Mouse (Mus musculus) heart, embryonic 13.5 days (tissue): ENCODE data around the gene Foxr1. TPM values are rescaled to one million over a fixed set of nuclear protein-coding genes. Genes with fewer than 3 reads are reported as not detected.
A peak's percentile ranks its signal among the peaks of the same experiment; 100 is the strongest.

ENCODE experiments used
- ATAC-seq: fragments of 200-750 bp; cut with Nextera tagmentation; 2 replicates; pipeline ENCODE4 v1.8.0; 2017; ENCODE audit warnings: moderate TSS enrichment; ENCODE audit not compliant: insufficient number of reproducible peaks, low FRiP score, low TSS enrichment; ENCODE audit errors: extremely low read depth
- H3K27ac ChIP-seq: fragments of 300-500 bp; sonication (generic); replicated peaks from 2 replicates; pipeline ENCODE4 v1.5.1; 2015; ENCODE audit warnings: moderate library complexity, mild to moderate bottlenecking, inconsistent platforms
- H3K27me3 ChIP-seq: fragments of 300-500 bp; sonication (generic); replicated peaks from 2 replicates; pipeline ENCODE4 v1.6.1; 2015; ENCODE audit warnings: mild to moderate bottlenecking, inconsistent platforms
- H3K36me3 ChIP-seq: fragments of 300-500 bp; sonication (generic); 2 replicates; pipeline ENCODE4 v1.6.1; 2015; ENCODE audit warnings: mild to moderate bottlenecking, inconsistent platforms
- H3K4me1 ChIP-seq: fragments of 300-500 bp; sonication (generic); 2 replicates; pipeline ENCODE4 v1.6.1; 2015; ENCODE audit warnings: inconsistent platforms
- H3K4me2 ChIP-seq: fragments of 300-500 bp; sonication (generic); 2 replicates; pipeline ENCODE4 v1.6.1; 2015; ENCODE audit warnings: inconsistent platforms, mild to moderate bottlenecking, moderate library complexity
- H3K4me3 ChIP-seq: fragments of 300-500 bp; sonication (generic); 2 replicates; pipeline ENCODE4 v1.5.1; 2015; ENCODE audit warnings: moderate library complexity, mild to moderate bottlenecking, inconsistent platforms
- H3K9ac ChIP-seq: fragments of 300-500 bp; sonication (generic); 2 replicates; pipeline ENCODE4 v1.6.1; 2015; ENCODE audit warnings: inconsistent platforms, mild to moderate bottlenecking, moderate library complexity
- H3K9me3 ChIP-seq: fragments of 300-500 bp; sonication (generic); 2 replicates; pipeline ENCODE4 v1.6.1; 2016; ENCODE audit warnings: inconsistent platforms
- WGBS: fragments of 180-500 bp; shearing (Covaris S2); methylation state at CpG from one replicate; pipeline ENCODE4 v1.1.7; 2015; ENCODE audit warnings: mixed read lengths; 5-methylcytosine and 5-hydroxymethylcytosine counted together
- polyA plus RNA-seq: library from polyadenylated mRNA; unstranded; fragments of >200 nt; fragmentation: Nextera tagmentation; extraction: Ambion mirVana; gene quantifications from 2 replicates; pipeline ENCODE4 v1.2.1, GENCODE M21; 2015

The Foxr1 gene
- polyA plus RNA-seq, 1 experiment from 2014 or later: not detected

DNA sequence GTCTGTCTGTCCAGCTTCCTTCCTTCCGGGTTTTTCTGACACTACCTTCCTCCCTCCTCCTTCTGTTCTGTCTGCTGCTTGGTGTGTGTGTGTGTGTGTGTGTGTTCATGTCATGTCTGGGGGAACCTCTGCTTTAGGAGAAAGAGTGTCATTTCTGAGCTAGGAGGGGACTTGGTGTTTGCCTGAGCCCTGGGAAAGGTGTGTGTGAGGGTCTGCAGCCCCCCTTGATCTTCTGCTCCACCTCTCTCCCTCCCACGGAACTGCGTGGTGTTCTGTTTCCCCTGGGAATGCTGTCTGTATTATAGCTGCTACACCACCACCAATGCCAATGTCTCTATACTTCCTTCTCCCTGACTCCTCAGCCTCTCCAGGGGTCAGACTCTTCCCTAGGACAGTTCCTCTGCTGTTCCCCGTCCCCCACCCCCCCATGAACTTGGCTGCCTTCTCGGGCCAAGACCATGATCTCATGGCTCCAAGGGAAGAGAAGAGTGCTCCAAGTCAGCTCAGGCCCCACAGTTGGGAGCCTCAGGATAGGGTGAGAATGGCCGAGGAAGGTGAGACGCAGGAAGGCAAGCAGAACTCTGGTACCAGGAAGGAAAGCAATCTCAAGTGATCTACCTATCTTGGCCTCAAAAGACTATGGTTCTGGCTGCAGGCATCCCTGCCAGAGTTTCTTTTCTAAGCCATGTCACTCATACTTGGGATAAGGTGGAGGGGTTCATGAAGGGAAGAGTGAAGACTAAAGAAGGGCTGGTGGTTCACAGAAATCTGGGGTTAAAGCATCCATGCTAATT is 43.6 kb upstream of the Foxr1 start:
- peak overlapping the region; percentile 91 for H3K27ac ChIP-seq
- H3K27me3 ChIP-seq: no peaks in the 10 kb centered on the region
- no peaks in the 10 kb centered on the region for H3K9me3 ChIP-seq
- peak overlapping the region; percentile 83 for H3K4me2 ChIP-seq
- H3K4me1 ChIP-seq: peaks cover 71% of the 10 kb centered on the region
- peak overlapping the region; percentile 99 for H3K9ac ChIP-seq
- no peak for ATAC-seq
- H3K4me3 ChIP-seq: peak overlapping the region; percentile 99
- no peaks in the 10 kb centered on the region for H3K36me3 ChIP-seq
- 18% methylated on average over 7 of the region's 7 CpGs for WGBS

DNA sequence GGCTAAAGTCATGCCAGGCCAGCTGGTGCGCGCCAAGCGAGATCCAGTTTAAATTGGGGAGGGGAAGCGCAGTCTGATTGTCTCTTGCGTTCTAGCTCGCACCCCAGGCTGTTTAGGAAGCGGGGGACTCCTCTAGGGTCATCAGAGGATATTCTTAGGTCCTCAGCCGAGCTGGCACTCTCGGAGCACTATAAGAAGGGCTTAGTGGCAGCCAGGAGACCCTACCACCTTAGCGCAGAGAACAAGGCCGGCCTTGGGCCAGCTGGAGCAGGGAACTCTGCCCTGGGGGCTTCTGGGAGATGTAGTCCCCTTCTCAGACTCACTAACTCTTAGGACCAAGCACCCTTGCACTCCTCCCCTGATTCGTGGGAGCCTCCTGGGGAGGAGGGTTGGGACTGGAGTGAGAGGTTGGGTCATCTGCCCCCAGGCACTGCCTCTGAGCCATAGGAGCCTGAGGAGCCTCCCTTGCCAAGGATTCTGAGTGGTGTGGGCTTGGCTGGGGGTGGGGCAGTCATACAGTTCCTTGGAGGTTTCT is 42.6 kb upstream of the Foxr1 start:
- peak overlapping the region; percentile 91 for H3K27ac ChIP-seq
- H3K4me2 ChIP-seq: peak overlapping the region; percentile 83
- 1% methylated on average over 12 of the region's 12 CpGs for WGBS
- H3K9me3 ChIP-seq: no peaks in the 10 kb centered on the region
- ATAC-seq: no peak
- peaks cover 62% of the 10 kb centered on the region for H3K4me1 ChIP-seq
- peak overlapping the region; percentile 99 for H3K9ac ChIP-seq
- H3K4me3 ChIP-seq: peak overlapping the region; percentile 99
- H3K27me3 ChIP-seq: no peaks in the 10 kb centered on the region
- no peaks in the 10 kb centered on the region for H3K36me3 ChIP-seq

DNA sequence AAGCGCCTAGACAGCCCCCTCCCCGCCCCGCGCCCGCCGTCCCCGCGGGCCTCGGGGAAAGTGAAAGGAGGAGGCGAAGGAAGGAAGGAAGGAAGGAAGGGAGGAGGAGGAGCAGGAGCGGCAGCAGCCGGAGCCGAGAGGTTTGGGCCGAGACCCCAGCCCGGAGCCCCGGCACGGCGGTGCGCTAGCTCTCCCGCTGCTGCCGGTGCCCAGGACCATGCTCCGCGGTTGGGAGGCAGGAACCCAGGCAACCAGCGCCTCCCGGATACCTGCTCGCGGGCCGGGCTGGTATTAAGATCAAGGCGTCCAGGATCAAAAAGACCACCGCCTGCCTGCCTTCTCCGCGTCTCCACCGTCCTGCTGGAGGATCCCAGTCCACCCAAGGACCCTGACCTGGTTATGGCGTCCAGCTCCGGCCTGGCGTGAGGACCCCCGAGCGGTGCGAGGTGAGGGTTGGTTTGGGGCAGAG is 42.1 kb upstream of the Foxr1 start:
- Histone ChIP-seq H3K9me3 (no peaks in the 10 kb centered on the region), H3K9ac (peak overlapping the region; percentile 99), H3K4me3 (peak overlapping the region; percentile 99), H3K4me2 (peak overlapping the region; percentile 83), H3K27ac (peak overlapping the region; percentile 91), H3K4me1 (peaks cover 57% of the 10 kb centered on the region), H3K27me3 (no peaks in the 10 kb centered on the region), H3K36me3 (no peaks in the 10 kb centered on the region)
- no peak for ATAC-seq
- under 1% methylated on average over 32 of the region's 39 CpGs for WGBS

DNA sequence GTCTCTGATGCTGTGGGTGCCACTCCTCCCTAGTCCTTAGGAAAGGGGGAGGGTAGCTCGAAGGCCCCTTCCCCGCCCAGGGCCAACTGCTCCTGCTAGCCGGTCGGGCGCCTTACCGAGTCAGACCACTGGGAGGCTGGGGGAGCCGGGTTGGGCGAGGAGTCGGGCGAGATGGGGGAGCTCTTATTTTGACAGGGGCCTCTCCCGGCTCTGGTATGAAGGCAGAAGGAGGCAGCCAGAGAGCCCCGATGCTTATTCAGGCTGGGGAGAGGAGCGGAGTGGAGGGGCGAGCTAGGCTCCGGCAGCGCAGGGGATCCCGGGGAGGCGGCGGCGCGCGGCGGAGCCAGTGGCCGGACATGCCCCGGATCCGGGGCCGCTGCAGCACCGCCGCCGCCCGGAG is 41.6 kb upstream of the Foxr1 start, which contains the start of gene Bcl9l:
TSS of gene Bcl9l (plus strand) at position 274 of the 400 bp plus-strand sequence.
- Histone ChIP-seq H3K4me2 (peak within 1 kb of the TSS; percentile 83), H3K9ac (peak within 1 kb of the TSS; percentile 99), H3K27ac (peak within 1 kb of the TSS; percentile 91), H3K9me3 (no peaks in the 10 kb centered on the region), H3K36me3 (no peaks in the 10 kb centered on the region), H3K27me3 (no peaks in the 10 kb centered on the region), H3K4me3 (peak within 1 kb of the TSS; percentile 99), H3K4me1 (peaks cover 54% of the 10 kb centered on the region)
- 1% methylated on average over 31 of the region's 31 CpGs for WGBS
- peak; percentile 23; the same call in 1 of the 2 replicates for ATAC-seq

DNA sequence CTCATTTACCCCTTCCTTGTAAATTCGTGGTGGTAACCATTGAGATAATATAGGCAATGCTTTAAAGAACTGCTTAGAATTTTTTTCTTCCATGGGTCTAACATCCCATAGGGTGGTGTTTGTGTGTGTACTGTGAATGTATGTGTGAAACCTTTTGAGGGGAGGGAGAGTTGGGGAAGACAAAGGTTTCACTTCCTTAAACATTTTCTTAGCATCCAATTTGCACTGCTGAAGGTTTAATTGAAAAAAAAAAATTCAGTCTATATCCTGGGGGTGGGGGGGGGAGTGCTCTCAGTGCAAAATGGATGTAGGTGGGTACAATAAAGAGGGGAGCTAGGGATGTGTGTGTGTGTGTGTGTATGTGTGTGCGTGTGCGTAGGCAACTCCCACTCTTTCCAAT is 41.2 kb upstream of the Foxr1 start:
- Histone ChIP-seq H3K9ac (peak overlapping the region; percentile 99), H3K27me3 (no peaks in the 10 kb centered on the region), H3K4me1 (peaks cover 54% of the 10 kb centered on the region), H3K27ac (peak overlapping the region; percentile 91), H3K36me3 (no peaks in the 10 kb centered on the region), H3K9me3 (no peaks in the 10 kb centered on the region), H3K4me2 (peak overlapping the region; percentile 83), H3K4me3 (peak overlapping the region; percentile 99)
- ATAC-seq: no peak
- WGBS: 6% methylated on average over 3 of the region's 3 CpGs

DNA sequence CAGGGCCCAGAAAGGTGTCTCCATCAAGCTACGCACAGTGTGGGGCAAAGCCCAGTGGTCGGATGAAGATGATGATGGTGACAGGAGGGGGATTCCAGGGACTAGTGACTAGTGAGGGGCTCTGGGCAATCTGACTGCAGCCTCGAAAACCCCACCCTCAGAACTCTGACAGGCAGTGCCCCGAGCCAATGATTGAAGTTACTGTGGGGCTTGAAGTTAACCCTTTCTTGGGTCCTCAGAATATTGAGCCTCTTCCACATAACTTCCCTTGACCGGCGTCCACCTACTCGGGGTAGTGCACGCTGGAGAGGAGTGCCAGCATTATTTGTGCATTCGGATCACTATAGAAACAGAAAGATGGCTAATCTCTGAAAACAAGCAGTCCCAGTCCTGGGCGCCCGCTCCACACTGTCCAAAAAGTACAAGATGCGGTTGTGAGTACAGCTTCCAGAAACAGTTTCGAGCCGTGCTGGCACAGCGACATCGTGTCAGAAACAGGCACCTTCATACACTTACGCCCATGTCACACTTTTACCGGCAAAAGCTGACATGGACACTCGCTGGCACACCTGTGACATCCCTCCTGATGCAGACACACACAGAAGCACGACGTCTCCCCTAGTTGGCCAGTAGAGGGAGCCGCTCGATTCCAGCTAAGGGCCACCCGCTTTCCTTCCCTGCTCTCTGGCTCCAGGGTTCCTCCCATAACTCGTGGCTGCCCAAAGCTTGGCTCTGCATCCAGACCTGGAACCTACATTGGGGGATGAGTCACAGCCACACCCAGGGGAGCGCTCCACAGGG is 38.9 kb upstream of the Foxr1 start:
- under 1% methylated on average over 26 of the region's 26 CpGs for WGBS
- peak overlapping the region; percentile 71 for H3K4me3 ChIP-seq
- no peaks in the 10 kb centered on the region for H3K9me3 ChIP-seq
- H3K9ac ChIP-seq: peak overlapping the region; percentile 90
- H3K4me2 ChIP-seq: peak overlapping the region; percentile 90
- ATAC-seq: no peak
- peaks cover 33% of the 10 kb centered on the region for H3K4me1 ChIP-seq
- H3K36me3 ChIP-seq: no peaks in the 10 kb centered on the region
- H3K27me3 ChIP-seq: no peaks in the 10 kb centered on the region
- H3K27ac ChIP-seq: peak overlapping the region; percentile 99

DNA sequence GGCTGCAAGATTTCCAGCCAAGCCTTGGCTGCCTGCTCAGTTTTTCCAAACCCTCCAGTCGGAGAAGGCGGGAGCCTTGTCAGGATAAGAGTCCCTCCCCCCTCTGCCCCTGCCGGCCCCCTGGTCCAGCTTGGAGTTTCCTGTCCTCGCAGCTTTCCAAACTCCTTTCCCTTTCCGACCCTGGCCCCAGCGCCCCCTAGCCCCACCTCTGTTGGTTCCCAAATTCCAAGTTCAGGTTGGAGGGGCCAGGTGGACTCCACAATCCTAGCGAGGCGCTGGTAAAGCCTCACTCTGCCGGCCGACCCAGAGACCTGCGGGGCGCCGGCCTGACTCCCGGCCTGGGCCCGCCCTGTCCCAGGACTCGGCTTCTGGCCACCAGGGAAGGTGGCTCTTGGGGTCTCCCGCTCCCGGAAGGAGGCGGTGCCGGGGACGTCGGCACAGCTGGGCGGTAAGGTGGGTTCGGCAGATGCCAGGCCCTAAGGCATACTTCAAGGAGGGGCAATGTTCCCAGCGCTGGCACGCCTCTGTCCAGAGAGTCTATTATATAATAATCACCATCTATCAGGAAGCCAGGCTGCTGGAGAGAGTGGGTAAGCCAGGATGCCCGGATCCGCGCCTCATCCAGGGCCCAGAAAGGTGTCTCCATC is 38.1 kb upstream of the Foxr1 start:
- Histone ChIP-seq H3K4me2 (peak overlapping the region; percentile 90), H3K4me1 (peaks cover 33% of the 10 kb centered on the region), H3K27me3 (no peaks in the 10 kb centered on the region), H3K4me3 (peak overlapping the region; percentile 71), H3K36me3 (no peaks in the 10 kb centered on the region), H3K9ac (peak overlapping the region; percentile 90), H3K27ac (peak overlapping the region; percentile 99), H3K9me3 (no peaks in the 10 kb centered on the region)
- WGBS: under 1% methylated on average over 29 of the region's 29 CpGs
- peak; percentile 18; the same call in 1 of the 2 replicates for ATAC-seq

DNA sequence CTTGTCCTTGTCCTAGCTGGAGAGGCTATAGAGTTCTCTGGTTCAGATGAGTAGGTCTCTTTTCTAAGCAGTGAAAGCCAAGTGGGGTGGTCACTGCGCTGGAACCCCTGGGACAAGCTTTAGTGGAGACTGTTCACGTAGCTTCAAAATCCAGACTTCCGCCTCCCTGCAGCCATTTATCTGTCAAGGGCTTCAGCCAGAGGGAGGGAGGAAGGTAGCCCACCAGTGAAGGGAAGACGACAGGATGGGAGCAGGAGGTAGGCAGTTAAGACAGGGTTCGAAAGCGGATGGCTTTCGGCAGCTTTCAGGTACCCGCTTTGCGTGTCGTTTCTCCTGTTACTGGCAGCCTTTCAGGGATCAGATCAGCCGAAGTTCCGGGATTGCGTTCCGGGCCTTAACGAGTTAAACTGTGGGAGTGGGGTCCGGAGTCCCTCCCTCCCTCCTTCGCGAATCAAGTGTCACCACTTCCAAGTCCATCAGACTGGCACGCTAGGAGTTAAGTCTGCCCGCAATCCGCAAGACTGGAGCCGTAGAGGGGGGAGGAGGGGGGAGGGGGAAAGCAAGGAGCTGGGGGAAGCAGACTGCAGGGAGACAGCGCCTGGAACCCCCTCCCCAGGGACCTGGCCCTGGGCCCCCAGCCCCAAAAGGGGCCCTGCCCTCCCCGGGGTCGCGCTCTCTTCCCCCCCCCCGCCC is 37.4 kb upstream of the Foxr1 start:
- Histone ChIP-seq H3K4me1 (peaks cover 33% of the 10 kb centered on the region), H3K4me2 (peak overlapping the region; percentile 90), H3K9me3 (no peaks in the 10 kb centered on the region), H3K9ac (peak overlapping the region; percentile 90), H3K4me3 (peak overlapping the region; percentile 71), H3K27me3 (no peaks in the 10 kb centered on the region), H3K27ac (peak overlapping the region; percentile 99), H3K36me3 (no peaks in the 10 kb centered on the region)
- WGBS: 1% methylated on average over 22 of the region's 27 CpGs
- peak; percentile 25; the same call in 1 of the 2 replicates for ATAC-seq

DNA sequence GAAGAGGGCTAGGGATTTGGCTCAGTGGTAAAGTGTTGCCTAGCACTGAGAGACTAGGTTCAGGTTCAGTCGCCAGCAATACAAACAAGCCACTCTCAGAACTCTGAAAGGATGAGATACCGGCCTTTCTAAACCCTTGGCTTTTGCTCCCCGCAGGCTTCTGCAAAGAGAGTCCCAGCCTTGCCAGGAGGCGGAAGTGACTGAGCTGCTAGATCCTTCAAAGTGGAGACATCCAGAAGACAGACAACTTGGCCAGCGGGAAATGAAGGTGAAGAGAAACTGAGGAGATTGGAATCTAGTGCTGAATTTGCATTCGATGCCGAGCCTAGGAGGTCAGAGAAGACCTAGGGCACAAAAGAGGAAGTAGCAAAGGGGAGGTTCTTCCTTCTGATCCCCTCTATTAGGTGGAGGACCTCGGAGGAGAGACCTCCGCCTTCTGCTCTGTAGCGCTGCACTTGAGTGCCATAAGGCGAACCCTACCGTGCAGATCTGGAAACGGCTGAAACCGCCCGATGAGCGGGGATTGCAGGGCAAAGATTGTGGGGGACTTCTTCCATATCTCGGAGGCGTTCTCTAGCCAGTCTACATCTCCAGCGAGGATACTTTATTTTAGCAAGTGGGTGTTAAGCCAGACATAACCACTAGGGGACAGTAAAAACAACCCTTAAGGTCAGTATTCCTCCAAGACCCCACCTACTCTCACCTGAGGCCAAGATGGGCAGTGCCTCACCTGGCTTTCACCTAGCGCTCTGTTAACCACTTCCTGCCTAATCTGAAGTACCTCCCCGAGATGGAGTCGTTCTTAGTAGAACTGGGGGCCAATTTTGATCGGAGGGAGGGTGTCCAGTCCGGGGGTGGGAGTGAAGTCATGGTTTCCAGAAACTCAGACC is 36.6 kb upstream of the Foxr1 start:
- H3K4me2 ChIP-seq: peak overlapping the region; percentile 90
- WGBS: 4% methylated on average over 24 of the region's 24 CpGs
- no peak for ATAC-seq
- no peaks in the 10 kb centered on the region for H3K9me3 ChIP-seq
- no peaks in the 10 kb centered on the region for H3K36me3 ChIP-seq
- H3K27ac ChIP-seq: peak overlapping the region; percentile 99
- H3K9ac ChIP-seq: peak overlapping the region; percentile 90
- peak overlapping the region; percentile 71 for H3K4me3 ChIP-seq
- H3K4me1 ChIP-seq: peaks cover 33% of the 10 kb centered on the region
- no peaks in the 10 kb centered on the region for H3K27me3 ChIP-seq

DNA sequence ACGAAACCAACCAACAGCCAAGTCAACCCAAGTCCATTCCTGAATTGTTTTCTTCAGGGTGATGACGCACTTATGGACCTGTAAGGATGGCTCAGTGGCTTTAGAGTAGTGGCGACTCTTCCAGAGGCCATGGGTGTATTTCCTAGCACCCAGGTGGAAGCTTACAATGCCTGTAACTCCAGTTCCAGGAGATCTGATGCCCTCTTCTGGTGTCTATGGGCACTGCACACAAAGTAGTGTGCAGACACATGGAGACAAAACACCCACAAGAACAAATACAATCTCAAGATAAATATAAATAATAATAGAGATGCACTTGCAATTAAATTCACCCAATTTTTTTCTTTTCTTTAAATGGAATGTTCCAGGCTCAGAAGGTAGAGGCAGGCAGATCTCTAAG is 35.0 kb upstream of the Foxr1 start:
- Histone ChIP-seq H3K27ac (no peak overlapping the region), H3K4me3 (no peak overlapping the region), H3K9ac (no peak overlapping the region), H3K4me2 (no peak overlapping the region), H3K4me1 (peaks cover 26% of the 10 kb centered on the region), H3K9me3 (no peaks in the 10 kb centered on the region), H3K27me3 (0 out of 2 replicates have a peak, but pooled peaks cover 2% of the 10 kb centered on the region), H3K36me3 (no peaks in the 10 kb centered on the region)
- no peak for ATAC-seq
- 94% methylated on average over 3 of the region's 3 CpGs for WGBS
